Mouse (Mus musculus): ENCODE data around the gene Nup107. TPM values are rescaled to one million over a fixed set of nuclear protein-coding genes. Genes with fewer than 3 reads are reported as not detected.

The Nup107 gene
- polyA plus RNA-seq, 1 experiment from 2014 or later = 30.0 TPM

- peaks cover 56% of the 10 kb centered on the region for H3K36me3 ChIP-seq (ENCODE audit: control insufficient read depth, insufficient read depth)
- no peak for ATAC-seq (ENCODE audit: low read depth)
- no peak overlapping the region for H3K4me2 ChIP-seq (ENCODE audit: low read depth, low read length)
- H3K9me3 ChIP-seq (replicated peaks; ENCODE audit: control insufficient read depth, low read length) = no peaks in the 10 kb centered on the region
- H3K4me1 ChIP-seq (ENCODE audit: control insufficient read depth, low read depth, low read length) = no peaks in the 10 kb centered on the region
- WGBS (ENCODE audit: insufficient replicate concordance) = 90% methylated on average over 18 of the region's 18 CpGs
- H3K4me3 ChIP-seq (ENCODE audit: low read depth, low read length) = no peak overlapping the region
- H3K27ac ChIP-seq (ENCODE audit: low read length) = no peak overlapping the region
- no peak overlapping the region for H3K9ac ChIP-seq (ENCODE audit: low read depth, low read length)
- no peaks in the 10 kb centered on the region for H3K27me3 ChIP-seq (ENCODE audit: control insufficient read depth, insufficient read depth, low read depth, low read length)
Measured at GRCm38 (mm10) chr10:117770286-117771130, 22.0 kb downstream of the Nup107 start.

- ATAC-seq (ENCODE audit: low read depth) = no peak
- Histone ChIP-seq H3K9me3 (replicated peaks; ENCODE audit: control insufficient read depth, low read length) (no peaks in the 10 kb centered on the region), H3K9ac (ENCODE audit: low read depth, low read length) (no peak overlapping the region), H3K36me3 (ENCODE audit: control insufficient read depth, insufficient read depth) (peaks cover 55% of the 10 kb centered on the region), H3K27me3 (ENCODE audit: control insufficient read depth, insufficient read depth, low read depth, low read length) (no peaks in the 10 kb centered on the region), H3K4me1 (ENCODE audit: control insufficient read depth, low read depth, low read length) (no peaks in the 10 kb centered on the region), H3K4me3 (ENCODE audit: low read depth, low read length) (no peak overlapping the region), H3K4me2 (ENCODE audit: low read depth, low read length) (no peak overlapping the region), H3K27ac (ENCODE audit: low read length) (no peak overlapping the region)
- WGBS (ENCODE audit: insufficient replicate concordance) = 85% methylated on average over 9 of the region's 9 CpGs
Measured at GRCm38 (mm10) chr10:117769541-117770285, 22.8 kb downstream of the Nup107 start.

GRCm38 (mm10) chr10:117768141-117768440 is 24.4 kb downstream of the Nup107 start:
- Histone ChIP-seq H3K4me3 (ENCODE audit: low read depth, low read length) (no peak overlapping the region), H3K4me2 (ENCODE audit: low read depth, low read length) (no peak overlapping the region), H3K9ac (ENCODE audit: low read depth, low read length) (no peak overlapping the region), H3K27ac (ENCODE audit: low read length) (no peak overlapping the region), H3K36me3 (ENCODE audit: control insufficient read depth, insufficient read depth) (peaks cover 48% of the 10 kb centered on the region), H3K9me3 (replicated peaks; ENCODE audit: control insufficient read depth, low read length) (no peaks in the 10 kb centered on the region), H3K27me3 (ENCODE audit: control insufficient read depth, insufficient read depth, low read depth, low read length) (no peaks in the 10 kb centered on the region), H3K4me1 (ENCODE audit: control insufficient read depth, low read depth, low read length) (no peaks in the 10 kb centered on the region)
- 84% methylated on average over 7 of the region's 7 CpGs for WGBS (ENCODE audit: insufficient replicate concordance)
- ATAC-seq (ENCODE audit: low read depth) = no peak

- 86% methylated on average over 10 of the region's 10 CpGs for WGBS (ENCODE audit: insufficient replicate concordance)
- no peak overlapping the region for H3K27ac ChIP-seq (ENCODE audit: low read length)
- no peaks in the 10 kb centered on the region for H3K9me3 ChIP-seq (replicated peaks; ENCODE audit: control insufficient read depth, low read length)
- no peak overlapping the region for H3K9ac ChIP-seq (ENCODE audit: low read depth, low read length)
- H3K4me3 ChIP-seq (ENCODE audit: low read depth, low read length) = no peak overlapping the region
- no peaks in the 10 kb centered on the region for H3K4me1 ChIP-seq (ENCODE audit: control insufficient read depth, low read depth, low read length)
- H3K36me3 ChIP-seq (ENCODE audit: control insufficient read depth, insufficient read depth) = peaks cover 45% of the 10 kb centered on the region
- no peak overlapping the region for H3K4me2 ChIP-seq (ENCODE audit: low read depth, low read length)
- ATAC-seq (ENCODE audit: low read depth) = no peak
- no peaks in the 10 kb centered on the region for H3K27me3 ChIP-seq (ENCODE audit: control insufficient read depth, insufficient read depth, low read depth, low read length)
Measured at GRCm38 (mm10) chr10:117767286-117768140, 25.0 kb downstream of the Nup107 start.

- Histone ChIP-seq H3K4me2 (ENCODE audit: low read depth, low read length) (no peak overlapping the region), H3K9me3 (replicated peaks; ENCODE audit: control insufficient read depth, low read length) (no peaks in the 10 kb centered on the region), H3K9ac (ENCODE audit: low read depth, low read length) (no peak overlapping the region), H3K36me3 (ENCODE audit: control insufficient read depth, insufficient read depth) (peaks cover 42% of the 10 kb centered on the region), H3K4me1 (ENCODE audit: control insufficient read depth, low read depth, low read length) (no peaks in the 10 kb centered on the region), H3K27ac (ENCODE audit: low read length) (no peak overlapping the region), H3K27me3 (ENCODE audit: control insufficient read depth, insufficient read depth, low read depth, low read length) (no peaks in the 10 kb centered on the region), H3K4me3 (ENCODE audit: low read depth, low read length) (no peak overlapping the region)
- 90% methylated on average over 5 of the region's 5 CpGs for WGBS (ENCODE audit: insufficient replicate concordance)
- no peak for ATAC-seq (ENCODE audit: low read depth)
Measured at GRCm38 (mm10) chr10:117766896-117767160, 25.7 kb downstream of the Nup107 start.

- H3K27me3 ChIP-seq (ENCODE audit: control insufficient read depth, insufficient read depth, low read depth, low read length) = no peaks in the 10 kb centered on the region
- H3K4me3 ChIP-seq (ENCODE audit: low read depth, low read length) = no peak overlapping the region
- H3K9ac ChIP-seq (ENCODE audit: low read depth, low read length) = no peak overlapping the region
- no peaks in the 10 kb centered on the region for H3K9me3 ChIP-seq (replicated peaks; ENCODE audit: control insufficient read depth, low read length)
- H3K36me3 ChIP-seq (ENCODE audit: control insufficient read depth, insufficient read depth) = peaks cover 41% of the 10 kb centered on the region
- 84% methylated on average over 16 of the region's 16 CpGs for WGBS (ENCODE audit: insufficient replicate concordance)
- H3K4me1 ChIP-seq (ENCODE audit: control insufficient read depth, low read depth, low read length) = no peaks in the 10 kb centered on the region
- no peak overlapping the region for H3K4me2 ChIP-seq (ENCODE audit: low read depth, low read length)
- no peak overlapping the region for H3K27ac ChIP-seq (ENCODE audit: low read length)
- ATAC-seq (ENCODE audit: low read depth) = no peak
Measured at GRCm38 (mm10) chr10:117766111-117766895, 26.2 kb downstream of the Nup107 start.

- Histone ChIP-seq H3K4me2 (ENCODE audit: low read depth, low read length) (no peak overlapping the region), H3K27me3 (ENCODE audit: control insufficient read depth, insufficient read depth, low read depth, low read length) (no peaks in the 10 kb centered on the region), H3K9me3 (replicated peaks; ENCODE audit: control insufficient read depth, low read length) (no peaks in the 10 kb centered on the region), H3K4me1 (ENCODE audit: control insufficient read depth, low read depth, low read length) (no peaks in the 10 kb centered on the region), H3K36me3 (ENCODE audit: control insufficient read depth, insufficient read depth) (peaks cover 49% of the 10 kb centered on the region), H3K27ac (ENCODE audit: low read length) (no peak overlapping the region), H3K4me3 (ENCODE audit: low read depth, low read length) (no peak overlapping the region), H3K9ac (ENCODE audit: low read depth, low read length) (no peak overlapping the region)
- no peak for ATAC-seq (ENCODE audit: low read depth)
- 88% methylated on average over 11 of the region's 11 CpGs for WGBS (ENCODE audit: insufficient replicate concordance)
Measured at GRCm38 (mm10) chr10:117765116-117765894, 27.2 kb downstream of the Nup107 start.

- H3K9ac ChIP-seq (ENCODE audit: low read depth, low read length) = no peak overlapping the region
- no peaks in the 10 kb centered on the region for H3K4me1 ChIP-seq (ENCODE audit: control insufficient read depth, low read depth, low read length)
- H3K4me3 ChIP-seq (ENCODE audit: low read depth, low read length) = no peak overlapping the region
- no peak for ATAC-seq (ENCODE audit: low read depth)
- 77% methylated on average over 6 of the region's 6 CpGs for WGBS (ENCODE audit: insufficient replicate concordance)
- H3K4me2 ChIP-seq (ENCODE audit: low read depth, low read length) = no peak overlapping the region
- H3K27ac ChIP-seq (ENCODE audit: low read length) = no peak overlapping the region
- peaks cover 47% of the 10 kb centered on the region for H3K36me3 ChIP-seq (ENCODE audit: control insufficient read depth, insufficient read depth)
- no peaks in the 10 kb centered on the region for H3K9me3 ChIP-seq (replicated peaks; ENCODE audit: control insufficient read depth, low read length)
- H3K27me3 ChIP-seq (ENCODE audit: control insufficient read depth, insufficient read depth, low read depth, low read length) = no peaks in the 10 kb centered on the region
Measured at GRCm38 (mm10) chr10:117764598-117764997, 27.9 kb downstream of the Nup107 start.

All from liver, embryonic 16.5 days (tissue).